17 mouse cellular contexts compared by ENCODE assay signal in the genomic region with DNA sequence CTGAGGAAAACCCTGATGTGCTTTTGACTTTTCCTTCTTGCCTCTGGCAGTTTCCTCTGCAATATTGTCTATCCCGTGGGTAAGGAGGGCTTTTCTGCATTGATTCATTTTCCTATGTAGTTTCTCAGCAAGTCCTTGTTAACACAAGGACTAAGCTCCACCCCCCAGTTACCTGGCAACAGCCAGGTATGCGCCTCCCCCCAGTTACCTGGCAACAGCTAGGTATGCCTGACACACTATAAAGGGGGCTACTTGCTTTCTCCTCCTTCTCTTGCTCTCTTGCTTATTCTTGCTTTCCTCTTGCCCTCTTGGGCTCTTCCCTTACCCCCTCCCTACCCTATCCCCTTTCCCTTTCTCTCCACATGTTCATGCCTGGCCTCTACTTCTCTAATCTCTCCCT. TPM values are rescaled to one million over a fixed set of nuclear protein-coding genes. Genes with fewer than 3 reads are reported as not detected.
"Had no signal": no experiment of that assay in that cellular context is flagged by ENCODE, and none has a peak within 500 bp of the region (broad histone marks: within the 10 kb centered on the region; RNA-seq: fewer than 3 reads in every experiment).

No protein-coding gene starts in this region.

- H3K4me2 ChIP-seq: limb, embryonic 15.5 days; liver, embryonic 12.5 days; lung, embryonic 15.5 days; neural tube, embryonic 15.5 days had no signal

- H3K4me3 ChIP-seq: limb, embryonic 15.5 days; liver, embryonic 12.5 days; lung, embryonic 15.5 days; myocyte; neural tube, embryonic 15.5 days had no signal

- DNase-seq: kidney, adult 11 months; kidney, adult 9 months; kidney, postnatal 10 days; left cerebral cortex, postnatal 4 days; right cerebral cortex, adult 18-20 months; right cerebral cortex, postnatal 25 days; thymus, adult 2 months; thymus, postnatal 36 days had no signal

- ATAC-seq: liver, embryonic 12.5 days had no signal

- H3K27me3 ChIP-seq: limb, embryonic 15.5 days; liver, embryonic 12.5 days; lung, embryonic 15.5 days; neural tube, embryonic 15.5 days had no signal

- H3K27ac ChIP-seq: limb, embryonic 15.5 days; liver, embryonic 12.5 days; lung, embryonic 15.5 days; neural tube, embryonic 15.5 days had no signal

- H3K9me3 ChIP-seq: limb, embryonic 15.5 days; liver, embryonic 12.5 days; lung, embryonic 15.5 days; neural tube, embryonic 15.5 days had no signal

- H3K36me3 ChIP-seq: limb, embryonic 15.5 days; liver, embryonic 12.5 days; lung, embryonic 15.5 days; neural tube, embryonic 15.5 days had no signal

- H3K9ac ChIP-seq: limb, embryonic 15.5 days; liver, embryonic 12.5 days; lung, embryonic 15.5 days; neural tube, embryonic 15.5 days had no signal

- H3K4me1 ChIP-seq: limb, embryonic 15.5 days; liver, embryonic 12.5 days; lung, embryonic 15.5 days; neural tube, embryonic 15.5 days had no signal

RNA-seq across cellular contexts. Expression of a gene that starts 3.8 kb away (rescaled TPM):
- polyA plus RNA-seq: large intestine, adult 2 months; limb, embryonic 15.5 days; liver, embryonic 12.5 days; liver, embryonic 16.5 days; lung, embryonic 15.5 days; myocyte; neural tube, embryonic 11.5 days; neural tube, embryonic 15.5 days; testis, adult 2 months; thymus, adult 2 months had no signal
